Mouse (Mus musculus) inflammation-experienced regulatory T-cells, adult 6 months (primary cell): Measurements from ENCODE around the gene Gm49398. TPM values are rescaled to one million over a fixed set of nuclear protein-coding genes. Genes with fewer than 3 reads are reported as not detected.

ENCODE experiments used
- ATAC-seq: one replicate; pipeline ENCODE4 v1.8.0; 2017
- polyA plus RNA-seq, 3 experiments: library from polyadenylated mRNA; unstranded; fragments of 100-300 nt; shearing (Covaris generic); gene quantifications; one replicate each; pipeline ENCODE4 v1.2.1; 2017

The Gm49398 gene
- polyA plus RNA-seq = not detected

GRCm38 (mm10) chr13:61288739-61289138 is at the start of gene Gm49398:
Gene Gm49398 (minus strand): TSS chr13:61288839.
- ATAC-seq = no peak

DNA sequence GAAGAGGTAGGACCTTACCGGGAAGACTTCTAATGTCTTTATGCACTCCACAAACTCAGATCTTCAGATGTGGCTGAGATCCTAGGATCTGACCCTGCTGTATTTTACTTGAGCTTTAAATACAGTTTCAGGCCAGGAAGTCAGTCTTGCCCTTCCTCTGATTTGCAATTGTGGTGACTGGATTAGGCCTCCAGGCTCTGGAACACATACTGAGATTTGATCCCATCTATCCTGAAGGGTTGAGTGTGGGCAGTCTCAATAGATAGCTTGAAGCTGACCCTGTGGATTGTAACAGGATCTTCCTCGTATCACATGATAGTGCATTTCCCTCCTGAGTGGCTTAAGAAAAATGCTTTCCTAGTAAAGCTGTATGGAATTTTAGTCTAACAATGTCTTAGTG is 33.4 kb downstream of the Gm49398 start, which contains the start of gene Cts8:
Gene Cts8 (minus strand): TSS at position 101 of the 400 bp plus-strand sequence.
- ATAC-seq = no peak

DNA sequence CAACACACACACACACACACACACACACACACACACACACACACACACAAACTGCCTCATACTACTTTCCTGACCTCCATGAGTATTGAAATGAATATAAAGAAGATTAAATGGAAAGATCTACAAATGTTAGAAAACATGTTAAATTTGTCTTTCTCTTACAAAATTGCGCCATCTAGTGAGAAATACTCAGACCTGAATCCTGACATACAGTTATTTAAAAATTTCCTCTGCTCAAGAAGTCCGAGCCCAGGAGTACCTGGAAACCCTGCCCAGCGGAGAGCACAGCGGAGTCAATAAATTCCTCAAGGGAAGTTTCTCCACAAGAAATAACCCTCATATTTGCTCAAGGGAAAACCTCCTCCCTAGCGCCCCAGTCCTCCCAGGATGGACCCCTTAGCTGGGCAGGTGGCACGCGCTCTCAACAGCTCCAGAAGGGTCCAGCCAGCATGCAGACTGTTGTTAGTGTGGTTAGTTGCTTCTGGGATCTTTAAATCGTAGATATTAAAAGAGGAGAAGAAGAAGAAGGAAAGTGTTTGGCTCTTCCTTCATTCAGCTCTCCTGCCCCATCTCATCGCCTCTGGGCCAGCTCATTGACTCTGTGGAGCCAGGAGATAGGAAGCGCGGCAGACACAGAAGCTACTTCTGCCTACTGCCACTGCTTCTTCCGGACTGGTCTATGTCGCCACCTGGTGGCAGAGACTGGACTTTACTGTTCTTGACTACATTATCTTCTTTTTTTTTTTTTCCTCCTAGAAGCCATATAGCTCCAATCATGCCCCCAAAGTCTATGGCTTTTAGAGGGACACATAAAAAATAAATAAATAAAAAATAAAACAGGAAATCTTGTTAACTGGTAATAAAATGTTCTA is 47.3 kb downstream of the Gm49398 start:
- peak; percentile 67 for ATAC-seq

GRCm38 (mm10) chr13:61203310-61203709 is 85.3 kb downstream of the Gm49398 start, which contains the start of gene Cts6:
Gene Cts6 (minus strand): TSS chr13:61203410.
- ATAC-seq = no peak

Other genes with a start within 250 kb of the Gm49398 start
- not detected for gene Ctsq, start 248.2 kb downstream of the Gm49398 start, polyA plus RNA-seq
- gene Ctsr, start 124.6 kb downstream of the Gm49398 start, polyA plus RNA-seq = under 1 TPM in 1 of 3 experiments, not detected in 2; 0.32 TPM
- gene Cts6, start 85.4 kb downstream of the Gm49398 start, polyA plus RNA-seq = under 1 TPM in 1 of 3 experiments, not detected in 2; 0.24 TPM
- gene Cts8, start 33.5 kb downstream of the Gm49398 start, polyA plus RNA-seq = under 1 TPM in 1 of 3 experiments, not detected in 2; 0.13 TPM
- not detected for gene Cts7, start 69.4 kb upstream of the Gm49398 start, polyA plus RNA-seq